25 mouse cellular contexts compared by ENCODE assay signal in genomic region chr6:97574973-97575372, GRCm38 (mm10).
"Had no signal": no experiment of that assay in that cellular context is flagged by ENCODE, and none has a peak within 500 bp of the region (broad histone marks: within the 10 kb centered on the region; RNA-seq: fewer than 3 reads in every experiment).

No protein-coding gene starts in this region.

- H3K27ac ChIP-seq: heart, adult 2 months; heart, embryonic 13.5 days; heart, embryonic 15.5 days; hindbrain, embryonic 12.5 days; hindbrain, embryonic 14.5 days; intestine, embryonic 15.5 days; layer of hippocampus, adult 2 months; left cerebral cortex, adult 2 months; limb, embryonic 13.5 days; limb, embryonic 15.5 days had no signal

- H3K4me1 ChIP-seq: heart, embryonic 15.5 days; intestine, embryonic 15.5 days; limb, embryonic 15.5 days had no signal

- H3K36me3 ChIP-seq: heart, embryonic 13.5 days; heart, embryonic 15.5 days; hindbrain, embryonic 12.5 days; intestine, embryonic 15.5 days; limb, embryonic 13.5 days; limb, embryonic 15.5 days had no signal

- H3K9ac ChIP-seq: forebrain, postnatal 0 days; heart, embryonic 13.5 days; heart, embryonic 15.5 days; hindbrain, embryonic 12.5 days; hindbrain, embryonic 14.5 days; intestine, embryonic 15.5 days; limb, embryonic 13.5 days; limb, embryonic 15.5 days had no signal

- DNase-seq: forebrain, postnatal 0 days; gastrocnemius, postnatal 14 days; gastrocnemius, postnatal 36 days; heart, adult 2 months; heart, postnatal 14 days; heart, postnatal 4 days; kidney, adult 18-20 months; kidney, adult 8-10 months; kidney, postnatal 10 days; kidney, postnatal 25 days; kidney, postnatal 4 days had no signal

- H3K9me3 ChIP-seq: heart, embryonic 13.5 days; heart, embryonic 15.5 days; hindbrain, embryonic 10.5 days; hindbrain, embryonic 12.5 days; intestine, embryonic 15.5 days; limb, embryonic 13.5 days; limb, embryonic 15.5 days had no signal

- H3K4me2 ChIP-seq: heart, embryonic 11.5 days; heart, embryonic 13.5 days; heart, embryonic 15.5 days; hindbrain, embryonic 12.5 days; hindbrain, embryonic 14.5 days; intestine, embryonic 15.5 days; limb, embryonic 13.5 days; limb, embryonic 15.5 days had no signal

- H3K27me3 ChIP-seq: heart, embryonic 13.5 days; heart, embryonic 15.5 days; hindbrain, embryonic 12.5 days; intestine, embryonic 15.5 days; limb, embryonic 13.5 days; limb, embryonic 15.5 days had no signal

- ATAC-seq: forebrain, postnatal 0 days; hindbrain, embryonic 16.5 days; inflammation-experienced regulatory T-cells, adult 6 months; intestine, embryonic 15.5 days; intestine, postnatal 0 days had no signal

- H3K4me3 ChIP-seq: heart, adult 2 months; heart, embryonic 13.5 days; heart, embryonic 15.5 days; hindbrain, embryonic 10.5 days; hindbrain, embryonic 12.5 days; intestine, embryonic 15.5 days; layer of hippocampus, adult 2 months; left cerebral cortex, adult 2 months; limb, embryonic 13.5 days; limb, embryonic 15.5 days had no signal
